Mouse (Mus musculus) lung, postnatal 10 days (tissue): ENCODE data around the gene Ptprn2.

Experiments
- DNase-seq: peaks from one replicate; pipeline ENCODE4 v3.0.0; 2021

Gene Ptprn2

DNA sequence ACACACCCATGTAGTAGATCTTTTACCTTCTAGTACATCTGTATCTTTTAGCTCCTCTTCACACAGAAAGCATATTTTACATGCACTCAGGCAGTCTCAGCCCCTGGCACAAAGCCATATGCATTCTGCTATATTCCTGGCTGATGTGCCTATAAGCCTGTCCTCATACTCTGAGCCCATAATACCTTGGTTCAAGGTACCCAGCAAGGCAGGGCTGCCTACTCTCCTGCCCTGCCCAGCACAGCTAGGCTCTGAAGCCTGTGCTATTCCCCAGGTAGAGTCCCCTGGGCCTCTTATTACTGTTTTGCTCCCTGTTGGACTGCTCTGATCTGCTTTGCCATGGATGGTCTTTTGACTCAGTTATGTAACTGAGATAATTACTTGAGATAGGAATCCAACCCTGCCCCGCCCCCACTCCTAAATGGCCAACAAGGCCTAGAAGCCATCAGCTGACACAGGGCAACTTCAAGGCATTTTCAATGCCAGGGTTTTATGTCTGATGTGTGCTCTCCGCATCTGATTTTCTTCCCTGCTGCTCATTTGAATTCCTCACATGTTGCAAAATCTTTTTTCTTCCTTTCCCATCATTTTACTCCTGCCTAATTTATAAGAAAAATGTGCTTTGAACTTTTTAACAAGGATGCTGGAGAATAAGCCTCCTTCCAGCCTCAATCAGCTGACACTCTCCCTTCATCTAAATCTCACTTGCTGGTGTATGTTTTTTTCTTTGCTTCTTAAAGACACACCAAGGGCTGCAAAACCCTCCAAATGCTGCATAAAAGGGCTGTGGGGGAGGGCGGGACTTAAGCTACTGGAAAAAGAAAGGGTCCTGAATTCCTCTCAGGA lies 598.6 kb downstream of the Ptprn2 start:
- DNase-seq, result peak; percentile 19

DNA sequence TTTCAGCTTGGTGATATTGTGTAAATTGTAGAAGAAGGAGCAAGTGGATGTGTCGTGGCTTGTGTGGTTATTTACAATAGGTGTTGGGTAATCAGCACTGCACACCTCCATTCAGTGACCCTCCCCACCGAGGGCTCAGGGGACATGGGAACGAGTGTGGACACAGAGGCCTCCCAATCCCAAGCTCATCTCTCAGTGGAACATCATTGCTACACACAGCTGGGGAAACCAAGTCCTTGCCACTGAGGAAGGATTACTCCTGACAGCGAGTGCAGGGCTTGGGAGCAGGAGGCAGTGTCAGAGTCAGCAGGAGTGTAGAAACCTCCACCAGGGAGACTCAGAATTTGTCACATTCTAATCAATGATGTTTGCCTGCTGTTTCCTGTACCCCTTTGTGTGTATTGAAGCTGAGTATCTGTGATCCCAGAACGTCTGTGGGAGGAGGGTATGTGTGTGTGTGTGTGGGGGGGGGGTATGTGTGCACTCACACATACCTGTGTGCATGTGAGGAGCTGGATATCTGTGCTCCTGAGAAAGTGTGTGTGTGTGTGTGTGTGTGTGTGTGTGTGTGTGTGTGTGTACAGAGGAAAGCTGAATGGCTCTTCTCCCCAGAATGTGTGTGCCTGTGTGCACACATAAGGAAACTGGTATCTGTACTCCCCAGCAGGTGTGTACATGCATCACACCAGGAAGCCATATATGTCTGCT lies 599.3 kb downstream of the Ptprn2 start:
- DNase-seq, result no peak

DNA sequence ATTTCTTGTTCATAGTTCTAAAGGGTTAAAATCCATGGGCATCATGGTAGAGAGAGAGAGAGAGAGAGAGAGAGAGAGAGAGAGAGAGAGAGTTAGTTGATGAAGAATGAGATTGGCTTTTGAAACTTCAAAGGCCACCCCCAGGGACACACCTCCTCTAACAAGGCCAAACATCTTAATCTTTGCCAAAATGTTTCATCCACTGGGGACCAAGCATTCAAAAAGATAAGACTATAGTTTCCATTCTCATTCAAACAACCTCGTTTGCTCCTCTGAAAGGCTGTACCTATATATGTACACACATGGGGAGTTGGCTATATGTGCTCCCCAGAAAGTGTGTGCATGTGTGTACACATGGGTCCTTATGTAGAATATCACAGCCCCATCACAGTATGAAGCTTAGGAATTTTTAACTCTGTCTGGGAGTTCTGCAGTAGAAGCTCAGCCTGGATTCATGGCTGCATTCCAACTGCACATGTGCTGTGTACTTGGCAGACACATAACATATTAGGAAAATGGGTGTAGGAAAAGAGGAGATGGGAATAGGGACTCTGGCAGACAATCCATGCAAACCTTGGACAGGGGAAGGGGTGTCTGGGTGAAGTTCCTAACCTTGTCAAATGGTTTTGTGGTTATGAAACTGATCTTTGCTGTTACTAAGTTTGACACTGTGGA lies 600.3 kb downstream of the Ptprn2 start:
- peak; percentile 47 for DNase-seq

DNA sequence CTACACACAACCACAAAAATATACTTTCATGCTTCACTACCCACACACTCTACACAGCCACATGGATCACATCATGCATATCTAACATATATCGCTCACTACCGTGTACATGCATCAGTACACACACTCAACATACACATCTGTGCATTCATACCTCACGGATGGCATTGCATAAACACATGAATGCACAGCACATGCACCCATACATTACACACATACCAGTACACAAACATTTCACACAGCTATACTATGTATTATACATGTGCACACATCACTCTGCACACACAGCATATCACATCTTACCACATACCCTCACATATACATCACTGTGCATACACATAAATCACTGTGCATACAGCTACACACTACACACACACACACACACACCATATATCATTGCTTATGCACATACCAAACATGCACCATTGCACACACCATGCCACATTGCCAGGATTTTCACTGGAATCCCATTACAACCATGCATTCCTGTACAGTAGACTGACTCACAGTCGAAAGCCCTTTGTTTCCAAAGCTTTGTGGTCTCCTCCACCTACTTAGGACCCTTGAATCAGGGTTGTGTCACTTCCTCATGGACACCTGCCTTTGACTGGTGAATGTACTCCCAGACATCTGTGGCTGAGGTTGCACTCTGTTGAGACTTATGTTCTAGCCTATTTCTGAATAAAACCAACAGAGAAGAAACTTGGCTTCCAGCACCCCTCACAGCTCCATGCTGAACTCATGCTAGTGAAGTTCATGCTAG lies 607.0 kb downstream of the Ptprn2 start:
- DNase-seq, result no peak

DNA sequence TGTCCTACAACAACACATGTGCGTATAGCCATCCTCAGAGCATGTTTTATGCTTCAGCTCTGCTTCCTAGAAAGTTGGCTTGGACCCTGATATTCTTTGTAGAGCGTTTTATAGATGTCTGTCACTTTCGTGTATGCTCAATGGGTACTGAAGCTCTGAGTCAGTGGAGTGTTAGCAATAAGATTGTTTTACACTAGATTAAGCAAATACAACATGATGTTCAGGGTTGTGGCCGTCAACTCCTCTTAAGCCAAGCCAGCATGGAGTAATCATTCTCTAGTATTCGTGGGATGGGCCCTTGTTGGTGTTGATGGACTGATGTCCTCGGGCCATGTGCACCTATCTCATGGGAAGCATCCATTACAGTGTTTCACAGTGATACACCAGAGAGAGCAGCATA lies 610.4 kb downstream of the Ptprn2 start:
- DNase-seq, result no peak

DNA sequence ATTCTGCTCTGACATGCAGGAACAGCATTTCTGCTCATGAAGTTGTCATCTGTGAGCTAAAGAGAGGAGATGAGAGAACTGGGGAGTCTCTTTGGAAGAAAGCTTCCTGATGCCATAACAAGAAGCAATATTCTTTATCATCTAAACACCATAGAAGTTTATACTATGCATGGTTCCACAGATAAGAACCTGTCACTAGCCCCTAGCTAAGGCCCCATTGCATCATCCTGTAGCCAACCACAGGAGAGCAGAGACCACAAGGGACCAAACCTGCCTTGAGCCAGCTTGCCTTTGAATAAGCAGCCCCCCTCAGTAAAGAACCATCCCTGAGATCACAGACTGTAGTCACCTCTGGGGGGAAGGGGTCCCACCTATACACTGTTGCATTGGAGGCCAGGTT lies 612.8 kb downstream of the Ptprn2 start:
- no peak for DNase-seq

DNA sequence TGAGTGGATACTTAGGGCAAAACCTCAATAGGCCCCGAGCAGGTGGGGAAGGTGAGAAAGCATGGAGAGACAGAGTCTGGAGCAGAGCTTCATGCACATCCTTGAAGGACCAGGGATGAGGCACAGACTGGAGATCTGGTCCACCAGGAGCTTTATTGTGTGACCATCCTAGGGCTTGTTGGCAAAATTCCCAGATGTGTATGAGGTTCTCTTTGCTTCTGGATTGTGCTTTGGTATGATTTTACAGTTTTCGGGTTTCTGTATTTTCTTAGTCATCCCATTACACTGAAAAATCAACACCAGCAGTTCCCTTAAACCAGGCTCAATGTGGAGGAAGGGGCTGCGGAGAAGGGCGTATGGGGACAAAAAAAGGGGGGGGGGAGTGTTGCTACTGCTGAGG lies 621.2 kb downstream of the Ptprn2 start:
- no peak for DNase-seq

DNA sequence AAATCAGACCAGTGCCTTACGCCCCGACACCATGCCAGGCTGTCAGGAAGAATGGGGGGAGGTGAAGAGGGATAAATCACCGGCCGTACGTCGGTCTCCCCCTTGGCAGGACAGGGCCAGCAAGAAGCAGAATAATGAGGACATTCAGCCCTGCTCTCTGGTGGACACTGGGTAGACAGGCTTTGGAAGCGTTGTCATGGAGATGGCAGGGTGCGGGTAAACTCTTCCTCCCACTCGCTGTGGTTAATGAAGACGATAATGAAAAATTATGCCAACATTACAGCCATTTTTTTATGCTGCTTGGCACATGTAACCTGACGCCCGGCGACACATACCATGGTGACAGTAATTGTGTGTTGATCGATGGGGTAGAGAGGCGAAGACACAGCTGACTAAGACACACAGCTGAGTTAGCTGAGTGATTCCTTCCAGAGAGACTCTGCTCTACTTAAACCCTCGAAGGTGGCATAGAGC lies 621.7 kb downstream of the Ptprn2 start:
- peak; percentile 80 for DNase-seq

DNA sequence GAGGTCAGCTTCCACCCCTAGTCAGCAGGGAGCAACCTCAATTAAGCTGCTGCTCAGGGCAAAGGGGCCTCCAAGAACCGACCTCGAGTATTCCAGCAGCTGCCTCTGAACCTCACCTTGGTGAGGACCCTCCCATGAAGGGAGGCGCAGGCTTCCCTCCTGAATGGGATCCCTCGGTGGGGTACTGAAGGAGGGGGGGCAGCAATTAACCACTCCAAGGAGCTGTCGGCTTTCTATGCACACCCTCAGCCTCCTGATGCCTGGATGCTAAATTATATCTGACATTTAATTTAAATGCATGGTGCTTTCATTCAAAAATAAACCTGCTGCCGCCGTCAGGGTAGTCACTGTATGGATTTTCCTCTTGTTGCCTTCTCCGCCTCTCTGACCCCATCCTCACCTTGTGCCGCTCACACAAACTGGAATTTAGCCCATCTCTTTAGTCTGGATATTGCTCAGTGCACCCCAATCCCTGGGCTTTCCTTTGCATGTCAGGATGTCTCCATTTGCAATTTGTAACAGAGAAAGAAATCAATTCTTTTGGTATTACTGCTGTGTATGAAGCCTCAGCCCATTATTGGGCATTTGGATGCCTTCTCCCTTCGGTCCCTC lies 629.8 kb downstream of the Ptprn2 start:
- no peak for DNase-seq

DNA sequence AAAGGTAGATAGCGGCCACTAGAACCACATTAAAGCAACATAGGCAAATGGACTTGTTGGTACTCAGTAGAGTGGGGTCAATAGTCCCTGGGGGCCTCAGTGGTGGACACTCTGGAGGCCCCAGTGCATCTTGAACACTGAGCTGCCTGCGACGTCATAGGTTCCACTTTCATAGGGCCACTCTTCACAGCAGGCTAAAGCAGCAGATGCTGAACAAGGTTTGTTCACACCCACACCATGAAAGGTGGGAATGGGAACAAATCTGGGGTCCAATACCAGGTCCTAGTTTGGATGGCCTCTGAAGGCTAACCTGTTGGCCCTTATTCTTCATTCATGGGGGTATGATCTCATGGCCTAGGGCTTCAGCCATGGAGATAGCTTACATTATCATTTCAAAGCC lies 641.6 kb downstream of the Ptprn2 start:
- no peak for DNase-seq

DNA sequence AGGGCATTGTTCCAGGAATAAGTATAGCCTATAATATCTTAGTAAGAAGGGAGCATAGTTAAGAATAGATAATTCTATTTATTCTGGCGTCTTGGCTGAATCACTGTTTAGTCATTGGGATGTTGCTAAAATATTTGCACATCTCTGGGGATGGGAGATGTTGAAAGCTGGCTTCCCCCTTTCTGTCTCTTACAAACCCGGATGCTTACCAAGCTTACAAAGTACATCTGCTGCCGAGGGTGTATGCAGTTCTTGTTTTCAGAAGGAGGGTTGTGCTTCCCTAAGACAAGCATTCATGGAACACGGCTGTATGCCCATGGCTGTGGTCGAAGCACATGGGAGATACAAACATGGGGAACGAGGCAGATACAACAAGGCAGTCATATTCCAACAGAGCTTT lies 642.0 kb downstream of the Ptprn2 start:
- no peak for DNase-seq

DNA sequence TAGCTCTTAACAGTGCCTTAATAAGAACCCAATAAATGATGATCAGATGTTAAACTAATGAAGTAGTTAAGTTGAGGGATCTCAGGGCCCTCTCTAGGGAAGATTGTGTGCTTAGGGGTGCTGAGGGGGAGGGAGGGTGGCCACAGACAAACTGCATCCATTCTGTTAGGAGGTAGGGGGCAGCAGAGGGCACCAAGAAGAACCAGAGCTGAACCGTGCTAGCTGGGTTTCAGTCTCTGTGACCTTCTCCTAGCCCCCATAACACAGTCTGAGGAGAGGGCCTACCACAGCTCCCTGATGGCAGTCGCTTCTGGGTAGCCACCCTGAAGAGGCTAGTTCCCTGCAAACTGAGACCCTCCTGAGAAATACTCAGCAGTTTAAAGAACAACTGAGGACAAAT lies 646.6 kb downstream of the Ptprn2 start:
- DNase-seq, result peak; percentile 45

DNA sequence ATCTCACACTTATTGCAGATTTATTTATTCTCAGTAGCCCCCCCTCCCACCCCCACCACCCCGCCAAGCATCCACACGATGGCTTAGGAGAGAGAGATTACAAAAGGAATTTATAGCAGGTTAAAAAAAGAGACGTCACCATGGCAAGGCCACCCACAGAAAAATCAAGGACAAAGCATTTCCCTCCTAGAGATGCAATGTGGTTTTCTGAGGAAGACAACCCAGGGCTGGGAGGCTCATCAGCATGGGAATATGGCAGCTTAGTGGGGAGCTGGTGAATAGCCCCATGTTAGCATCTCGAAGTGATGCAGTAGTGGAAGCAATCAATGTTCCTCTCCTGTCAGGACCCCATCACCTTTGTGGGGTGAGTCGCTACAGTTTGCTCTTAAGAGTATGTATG lies 649.7 kb downstream of the Ptprn2 start:
- no peak for DNase-seq

DNA sequence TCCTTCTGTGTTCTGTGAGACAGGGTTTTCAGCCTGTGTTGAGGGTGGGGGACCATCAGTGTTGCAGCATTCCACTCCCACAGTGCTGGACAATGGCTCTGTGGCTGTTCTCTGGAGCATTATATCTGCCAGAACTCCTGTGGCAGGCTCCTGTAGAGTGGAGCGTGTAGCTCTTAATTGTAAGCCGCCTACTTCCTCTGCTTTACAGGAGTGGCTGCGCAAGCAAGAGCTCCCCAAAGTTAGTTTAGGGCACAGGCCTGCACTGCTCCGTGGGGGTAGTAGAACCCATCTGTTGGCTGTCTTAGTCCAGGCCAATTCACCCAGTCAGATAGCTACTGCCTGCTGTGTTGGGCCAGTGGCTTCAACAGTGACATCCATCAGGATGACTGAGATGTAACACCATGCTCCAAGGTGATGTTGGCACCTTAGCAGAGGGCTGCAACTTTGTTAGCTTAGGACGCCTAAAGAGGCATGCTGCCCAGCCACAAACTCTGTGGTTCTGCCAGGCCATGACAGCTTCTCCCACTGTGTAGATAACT lies 651.0 kb downstream of the Ptprn2 start:
- DNase-seq, result no peak

DNA sequence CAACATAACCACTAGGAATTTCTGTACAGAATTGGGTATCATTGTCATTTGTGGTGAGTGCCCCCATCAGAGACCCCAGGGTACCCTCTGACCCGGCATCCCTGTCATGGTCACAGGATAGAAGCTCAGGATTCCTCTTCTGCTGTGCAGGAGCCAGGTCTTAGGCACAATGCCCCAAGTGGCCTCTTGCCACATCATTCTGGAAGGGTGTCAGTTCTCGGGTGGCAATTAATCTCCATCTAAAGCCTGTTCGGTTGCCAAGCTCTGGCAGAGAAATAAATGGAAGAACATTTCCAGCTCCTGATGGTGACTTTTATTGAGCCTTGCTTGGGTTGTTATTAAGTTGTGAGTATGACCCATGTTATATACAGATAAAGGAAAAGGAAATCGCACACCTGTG lies 655.4 kb downstream of the Ptprn2 start:
- no peak for DNase-seq

DNA sequence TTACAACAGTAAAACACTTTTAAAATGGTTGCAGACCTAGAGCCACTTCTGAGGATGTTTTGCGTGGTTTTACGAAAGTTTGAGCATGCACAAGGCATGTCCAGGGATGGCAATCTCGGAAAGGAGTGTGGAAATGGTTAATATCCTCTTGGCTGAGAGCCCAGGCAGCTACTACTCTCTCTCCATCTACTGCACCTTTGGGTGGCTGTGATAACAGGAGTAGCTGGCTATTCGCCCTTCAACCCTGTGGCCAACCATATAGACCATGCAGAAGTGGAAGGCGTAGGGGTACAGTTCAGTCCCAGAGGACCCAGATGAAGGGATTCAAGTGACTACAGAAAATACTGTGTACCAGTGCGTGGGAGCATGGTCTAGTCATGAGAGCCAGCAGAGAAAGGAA lies 655.9 kb downstream of the Ptprn2 start:
- DNase-seq, result no peak

DNA sequence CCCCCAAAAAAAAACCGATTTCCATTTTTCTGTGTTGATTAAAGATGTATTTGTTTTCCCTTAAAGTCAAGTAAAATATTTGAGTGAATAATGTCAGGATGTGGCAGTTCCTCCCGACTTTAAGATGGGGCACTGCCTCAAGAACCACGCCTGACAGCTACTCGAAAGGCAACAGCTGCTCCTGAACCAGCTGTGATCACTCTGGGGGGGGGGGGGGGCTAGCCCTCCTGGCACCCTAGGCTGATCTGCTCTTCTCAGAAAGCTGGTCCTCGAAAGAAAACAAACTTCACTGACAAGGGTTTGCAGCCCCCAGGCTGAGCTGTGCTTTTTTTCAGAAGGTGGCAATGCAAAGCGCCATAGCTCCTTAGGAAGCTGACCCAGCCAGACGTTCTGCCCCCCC lies 663.7 kb downstream of the Ptprn2 start:
- DNase-seq, result no peak

DNA sequence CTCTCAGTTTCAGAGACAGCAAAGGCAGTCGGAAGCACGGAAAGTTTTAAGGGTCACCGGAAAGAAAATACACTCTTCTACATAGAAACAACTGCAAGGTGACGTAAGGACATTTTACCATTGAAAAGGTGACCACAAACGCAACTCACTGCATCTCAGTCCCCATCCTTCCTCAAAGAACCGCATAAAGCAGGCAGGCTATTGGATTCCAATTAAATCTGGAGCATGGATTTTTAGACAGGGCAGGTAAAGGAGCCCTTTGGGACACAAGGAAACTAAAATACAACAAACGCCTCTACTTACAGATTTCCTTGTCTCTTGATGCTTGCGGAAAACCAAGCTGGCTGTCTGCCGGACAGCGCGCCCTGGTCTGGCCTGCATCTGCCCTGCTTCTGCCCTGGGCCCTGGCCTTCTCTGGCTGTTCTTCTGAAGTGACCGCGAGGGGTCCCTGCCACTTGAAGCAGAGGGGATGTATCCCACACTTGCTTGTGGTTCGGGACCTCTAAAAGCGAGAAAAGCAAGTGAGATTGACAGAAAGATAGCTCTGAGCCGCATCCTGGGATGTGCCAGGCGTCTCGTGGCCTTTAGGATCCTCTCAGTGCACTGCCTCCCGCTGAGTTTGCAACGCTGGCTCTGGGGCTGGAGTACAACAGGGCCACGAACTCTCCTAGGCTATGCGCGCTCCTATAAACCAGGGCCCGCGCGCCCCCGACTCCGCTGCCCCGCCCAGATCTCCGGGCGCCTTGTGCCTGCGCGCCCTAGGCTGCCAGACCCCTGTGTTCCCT lies 665.3 kb downstream of the Ptprn2 start:
- no peak for DNase-seq

DNA sequence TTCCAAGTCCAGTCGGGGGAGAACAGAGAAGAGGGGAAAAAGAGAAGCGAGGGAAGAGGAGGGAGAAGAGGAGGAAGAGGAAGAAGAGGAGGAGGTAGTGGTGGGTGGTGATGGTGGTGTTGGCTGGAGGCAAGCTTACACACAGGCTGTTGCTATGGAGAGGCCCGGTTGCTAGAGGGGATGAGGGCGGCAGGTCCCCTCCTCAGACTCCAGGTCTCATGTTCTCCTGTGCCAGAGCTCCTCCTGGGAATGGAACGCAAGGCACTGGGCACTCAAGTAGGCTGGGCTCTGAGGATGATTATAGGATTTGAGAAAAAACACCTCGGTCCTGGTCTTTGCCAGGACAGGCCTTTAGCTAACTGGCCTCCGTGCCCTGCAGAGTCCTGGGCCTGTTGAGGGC lies 666.1 kb downstream of the Ptprn2 start:
- no peak for DNase-seq

DNA sequence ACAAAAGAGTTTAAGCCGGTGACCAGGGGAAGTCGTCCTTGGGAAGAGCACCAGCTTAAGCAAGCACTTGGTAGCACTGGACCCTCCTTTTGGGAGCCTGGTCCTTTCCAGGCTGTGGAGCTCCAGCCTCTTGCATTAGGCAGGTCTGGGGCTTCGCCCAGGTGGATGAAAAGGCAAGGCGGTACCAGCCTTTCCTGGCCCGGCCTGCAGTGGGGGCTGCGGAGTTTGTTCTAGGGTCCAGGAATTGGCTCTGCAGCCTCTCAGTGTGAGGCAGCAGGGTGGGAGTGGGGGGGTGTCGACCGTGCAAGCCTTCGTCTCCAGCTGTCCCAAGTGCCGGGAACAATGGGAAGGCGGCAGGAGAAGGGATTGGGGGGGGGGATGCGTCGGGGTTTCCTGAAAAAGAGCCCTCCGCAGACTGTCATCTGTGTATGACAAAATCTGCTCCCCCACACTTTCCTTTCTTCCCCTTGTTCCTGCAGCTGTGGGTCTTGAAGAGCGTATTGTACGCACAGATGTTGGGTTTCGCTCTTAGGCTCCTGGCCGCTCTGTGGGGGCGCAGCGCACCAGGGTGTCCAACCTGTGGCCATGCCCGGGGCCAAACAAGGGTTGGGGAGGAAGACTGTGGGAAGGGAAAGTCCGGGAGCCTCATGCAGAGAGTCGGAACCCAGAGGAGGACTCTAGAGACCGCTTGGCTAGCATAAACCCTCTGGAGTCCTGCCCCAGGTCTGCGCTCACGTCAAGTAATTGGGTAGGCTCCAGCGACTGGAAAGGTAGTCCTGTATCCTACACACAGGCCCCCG lies 667.0 kb downstream of the Ptprn2 start:
- no peak for DNase-seq

DNA sequence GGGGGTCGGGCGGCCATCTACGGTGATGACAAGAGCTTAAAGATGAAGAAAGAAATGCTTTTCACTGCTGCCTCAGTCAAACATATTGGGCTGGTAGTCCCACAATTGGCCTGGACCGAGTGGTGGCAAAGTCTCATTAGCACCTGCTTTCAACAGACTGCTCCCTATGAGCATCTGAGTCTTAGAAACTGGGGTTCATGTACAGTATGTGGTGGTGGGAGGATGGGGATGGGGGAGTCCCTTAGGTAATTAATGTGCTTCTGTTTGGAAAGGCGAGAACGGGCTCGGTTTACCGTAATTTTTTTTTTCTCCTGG lies 667.6 kb downstream of the Ptprn2 start:
- DNase-seq, result no peak
